Mouse (Mus musculus) layer of hippocampus, postnatal 14 days (tissue): ENCODE data around the gene Scfd2. TPM values are rescaled to one million over a fixed set of nuclear protein-coding genes. Genes with fewer than 3 reads are reported as not detected.

Experiments
- DNase-seq, 2 experiments: peaks; one replicate each; pipeline ENCODE4 v3.0.0; 2021 to 2022; ENCODE audit warnings: low spot score in 2 of 2, mixed read lengths in 1 of 2
- total RNA-seq, 2 experiments: library from RNA; stranded (reverse); gene quantifications; 2 replicates each; pipeline ENCODE4 v1.2.3; 2021

Scfd2 gene
- total RNA-seq, 2 experiments from 2014 or later: 27.1 to 29.9 TPM

DNA sequence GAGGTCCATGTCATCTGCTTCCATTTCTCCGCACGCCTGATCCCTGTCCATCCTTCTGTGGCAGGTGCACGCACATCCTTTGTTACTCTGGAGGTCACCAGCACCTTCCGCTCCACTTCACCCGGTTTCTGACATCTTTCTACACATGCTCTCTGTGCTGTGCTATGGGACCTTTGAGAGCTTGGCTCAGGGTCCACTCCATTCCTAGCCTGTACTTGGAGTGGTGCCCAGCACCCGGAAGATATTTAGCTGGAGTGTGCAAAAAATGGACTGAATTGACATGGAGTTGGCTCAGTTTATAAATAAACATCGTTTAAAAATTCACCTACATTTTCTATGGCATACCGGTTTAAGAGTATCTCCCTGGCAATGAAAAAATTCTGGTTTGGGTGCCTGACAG lies 250.1 kb downstream of the Scfd2 start:
- no peak for DNase-seq

DNA sequence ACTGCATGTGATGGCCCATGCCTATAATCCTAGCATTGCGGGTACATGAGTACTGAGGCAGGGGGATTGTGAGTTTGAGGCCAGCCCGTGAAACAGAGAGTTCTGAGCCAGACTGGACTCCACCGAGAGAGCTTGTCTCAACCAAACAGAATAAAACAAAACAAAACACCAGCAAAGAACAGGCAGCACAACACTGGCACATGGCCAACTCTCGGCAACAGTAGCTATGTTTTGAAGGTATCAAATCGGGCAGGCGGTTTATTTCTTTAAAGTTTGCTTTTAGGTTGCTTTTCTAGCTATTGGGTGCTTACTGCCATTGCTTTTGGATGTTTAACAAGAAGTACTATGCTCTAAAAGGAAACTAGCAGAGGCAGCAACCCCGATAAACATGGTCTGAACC lies 251.9 kb downstream of the Scfd2 start:
- no peak for DNase-seq

- no peak for DNase-seq
Observed at GRCm38 (mm10) chr5:74278428-74278827, 253.1 kb downstream of the Scfd2 start.

DNA sequence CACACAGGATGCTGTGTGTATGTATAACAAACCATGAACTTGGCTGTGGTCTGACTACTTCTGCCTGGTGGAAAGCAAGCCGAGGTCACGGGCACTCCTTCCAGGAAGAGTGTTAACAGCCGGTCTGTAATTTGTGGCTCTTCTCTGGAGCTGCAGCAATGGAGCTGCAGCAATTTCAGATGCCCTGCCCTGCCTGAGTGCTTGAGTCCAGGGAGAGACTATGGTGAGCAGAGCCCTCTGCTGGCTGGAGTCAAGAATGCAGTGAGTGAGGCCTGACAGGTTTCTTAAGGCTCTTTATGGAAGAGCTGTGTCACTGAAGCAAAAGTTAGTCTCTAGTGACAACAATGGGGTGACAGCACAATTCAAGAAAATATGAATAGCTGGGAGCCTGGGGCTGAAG lies 253.8 kb downstream of the Scfd2 start:
- peak; percentile 88 to 93 for DNase-seq

DNA sequence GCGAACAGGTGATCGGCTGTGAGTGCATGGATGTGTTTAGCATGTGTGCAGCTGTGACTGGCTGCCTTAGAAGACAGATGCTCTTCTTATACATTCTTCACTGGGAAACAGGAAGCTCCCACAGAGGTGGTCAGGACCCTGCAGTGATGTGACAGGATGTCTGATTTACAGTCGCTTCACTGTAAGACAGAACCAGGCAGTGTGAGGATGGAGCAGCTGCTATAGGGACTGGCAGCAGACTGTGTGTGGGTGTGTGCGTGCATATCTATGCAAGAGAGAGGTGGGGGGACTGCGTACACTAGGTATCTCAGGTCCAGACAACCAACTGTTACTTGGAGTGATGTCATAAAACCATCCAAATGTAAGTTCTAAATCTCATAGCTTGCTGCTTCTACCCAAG lies 254.3 kb downstream of the Scfd2 start:
- DNase-seq: peak; percentile 47 to 67

- no peak for DNase-seq
Observed at GRCm38 (mm10) chr5:74273313-74273712, 258.2 kb downstream of the Scfd2 start.

DNA sequence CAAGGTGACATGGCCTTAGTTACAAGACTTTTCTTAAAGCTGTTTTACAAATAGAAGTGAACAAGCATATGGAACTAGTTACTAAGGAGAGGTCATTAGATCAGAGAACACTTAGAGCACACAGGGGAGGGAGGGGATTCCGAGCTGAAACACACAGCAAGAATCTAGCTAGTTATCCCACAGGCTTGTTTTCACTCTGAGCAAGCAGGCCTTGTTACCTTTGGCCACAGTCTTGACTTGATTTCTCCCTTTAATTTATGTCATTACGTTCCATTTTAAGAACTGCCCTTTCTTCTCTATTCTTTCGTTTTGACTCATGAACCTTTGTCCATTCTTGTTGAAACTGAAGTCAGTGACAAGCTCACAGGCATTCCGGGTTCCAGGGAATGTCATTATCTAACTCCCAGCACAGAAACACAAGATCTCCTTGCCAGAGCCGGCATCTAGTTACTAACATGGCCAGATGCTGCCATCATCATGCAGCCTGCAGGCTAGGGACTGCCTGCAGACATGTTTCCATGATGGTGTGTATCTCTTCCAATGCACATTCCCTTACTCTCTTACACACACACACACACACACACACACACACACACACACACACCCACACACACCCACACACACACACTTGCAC lies 263.7 kb downstream of the Scfd2 start:
- no peak for DNase-seq

DNA sequence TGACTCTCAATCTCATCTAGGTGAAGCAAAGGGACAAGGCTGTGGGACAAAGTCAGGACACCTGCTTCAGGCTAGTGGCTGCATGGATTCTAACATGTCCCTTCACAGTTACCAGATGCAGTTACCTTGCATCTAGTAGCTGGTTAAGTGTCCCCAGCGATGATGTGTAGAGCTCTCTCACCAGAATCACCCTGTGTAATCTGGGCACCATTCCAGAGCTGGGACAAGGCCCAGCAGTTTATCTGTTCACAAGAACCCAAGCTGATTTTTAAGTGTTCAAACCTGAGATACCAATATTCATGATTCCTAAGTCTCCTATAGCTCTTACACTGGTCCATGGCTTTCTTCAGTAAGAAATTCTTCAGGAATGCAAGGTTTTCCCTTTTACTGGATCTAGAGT lies 264.4 kb downstream of the Scfd2 start:
- DNase-seq: no peak

GRCm38 (mm10) chr5:74266476-74266819 lies 265.1 kb downstream of the Scfd2 start:
- DNase-seq: no peak

DNA sequence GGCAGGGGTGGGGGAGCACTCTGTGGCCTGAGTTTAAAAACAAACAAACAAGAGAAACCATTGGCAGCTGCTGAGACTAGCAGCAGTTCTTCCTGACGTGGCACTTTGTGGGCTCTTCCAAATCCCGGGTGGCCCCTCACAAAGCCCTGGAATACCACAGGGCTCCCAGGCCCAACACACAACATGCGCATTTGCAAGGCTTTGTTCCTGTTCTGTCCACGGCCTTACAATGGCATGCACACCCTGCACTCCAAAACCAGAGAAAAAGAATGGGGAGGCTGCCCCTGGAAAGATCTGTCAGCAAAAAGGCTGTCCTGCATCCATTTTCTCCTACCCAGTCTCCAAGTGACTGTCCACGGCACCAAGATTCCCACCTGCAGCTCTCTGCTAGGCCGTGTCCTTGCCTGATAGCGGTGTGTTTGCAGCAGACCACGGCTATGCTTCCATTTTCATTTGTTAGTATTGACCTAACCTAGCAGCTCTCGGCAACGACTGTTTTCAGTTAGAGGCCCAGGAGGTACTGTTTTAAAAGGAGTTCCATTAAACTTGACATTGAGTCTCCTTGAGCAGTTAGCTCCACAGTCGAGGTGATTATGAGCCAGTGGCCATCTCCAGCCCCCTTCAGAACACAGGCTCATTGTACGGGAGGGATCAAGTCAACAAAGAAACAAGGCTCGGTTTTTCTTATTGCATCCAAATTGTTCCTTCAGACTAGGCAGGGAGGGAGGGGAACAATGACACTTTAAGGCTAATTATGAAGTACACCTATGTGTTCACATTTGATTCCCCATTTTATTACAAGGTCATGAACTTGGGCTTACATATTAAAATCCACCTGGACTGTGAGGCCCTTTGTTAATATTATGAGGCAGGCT lies 265.7 kb downstream of the Scfd2 start:
- no peak for DNase-seq

GRCm38 (mm10) chr5:74265151-74265550 lies 266.4 kb downstream of the Scfd2 start:
- no peak for DNase-seq

DNA sequence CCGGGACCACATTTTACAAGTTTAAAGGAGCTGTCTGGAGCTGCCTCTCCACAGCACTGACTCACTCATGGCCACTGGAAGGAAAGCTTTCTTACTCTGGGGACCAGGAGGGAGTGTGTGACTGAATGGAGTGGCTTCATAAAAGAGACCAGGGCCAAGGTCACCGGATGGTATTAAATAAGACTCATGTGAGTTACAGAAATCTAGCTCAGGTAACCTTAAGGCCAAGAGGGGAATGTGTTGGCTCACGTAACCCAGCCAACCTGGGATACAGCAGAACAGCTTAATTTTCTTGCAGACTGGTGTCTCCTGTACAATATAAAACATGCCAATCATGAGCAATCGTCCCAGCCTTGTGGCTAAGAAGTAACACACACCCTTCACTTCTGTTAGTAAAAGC lies 267.0 kb downstream of the Scfd2 start:
- no peak for DNase-seq

- no peak for DNase-seq
Observed at GRCm38 (mm10) chr5:74261016-74261415, 270.5 kb downstream of the Scfd2 start.

GRCm38 (mm10) chr5:74260378-74260809 lies 271.2 kb downstream of the Scfd2 start:
- DNase-seq: no peak

- DNase-seq: no peak
Observed at GRCm38 (mm10) chr5:74256705-74257104, 274.9 kb downstream of the Scfd2 start.

- no peak for DNase-seq
Observed at GRCm38 (mm10) chr5:74254996-74255395, 276.6 kb downstream of the Scfd2 start.

- no peak for DNase-seq
Observed at GRCm38 (mm10) chr5:74253724-74254328, 277.7 kb downstream of the Scfd2 start.

GRCm38 (mm10) chr5:74252672-74253286 lies 278.8 kb downstream of the Scfd2 start:
- peak in 1 of 2 experiments; percentile 77 for DNase-seq

DNA sequence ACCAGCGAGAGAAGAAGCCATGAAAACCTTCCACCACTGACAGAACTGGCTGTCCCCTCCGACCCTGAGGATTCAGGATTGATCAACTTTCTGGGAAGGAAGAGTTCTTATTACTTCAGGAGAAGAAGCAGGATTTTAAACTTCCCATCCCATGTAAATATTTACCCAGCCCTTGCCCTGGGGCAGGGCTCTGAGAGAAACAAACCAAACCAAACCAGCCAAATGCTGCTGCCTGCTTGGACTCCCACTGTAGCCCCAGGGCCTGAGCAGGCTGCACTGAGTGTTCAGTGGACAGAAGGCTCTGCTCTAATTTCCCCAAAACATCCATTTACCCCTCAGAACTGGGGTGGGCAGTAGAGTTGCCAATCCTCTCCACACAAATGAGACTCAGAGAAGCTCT lies 280.6 kb downstream of the Scfd2 start:
- DNase-seq: no peak

DNA sequence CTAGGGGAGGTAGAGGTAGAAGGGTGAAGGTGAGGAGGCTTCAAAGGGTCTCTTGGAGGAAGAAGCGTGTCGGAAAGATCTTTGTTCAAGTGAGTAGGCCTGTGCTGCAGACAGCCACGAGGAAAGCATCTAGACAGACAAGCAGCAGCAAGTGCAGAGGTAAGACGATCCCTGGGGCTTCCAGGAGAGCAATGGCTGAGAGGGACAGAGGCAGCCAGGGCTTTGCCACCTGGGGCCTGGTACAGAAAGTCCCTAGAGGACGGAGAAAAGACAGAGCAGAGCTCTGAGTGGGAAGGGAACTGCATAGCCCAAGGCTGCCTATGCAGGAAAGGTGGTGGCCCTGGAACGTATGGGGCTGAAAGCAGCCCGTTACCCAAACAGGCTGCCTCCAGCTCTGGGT lies 281.3 kb downstream of the Scfd2 start:
- no peak for DNase-seq

DNA sequence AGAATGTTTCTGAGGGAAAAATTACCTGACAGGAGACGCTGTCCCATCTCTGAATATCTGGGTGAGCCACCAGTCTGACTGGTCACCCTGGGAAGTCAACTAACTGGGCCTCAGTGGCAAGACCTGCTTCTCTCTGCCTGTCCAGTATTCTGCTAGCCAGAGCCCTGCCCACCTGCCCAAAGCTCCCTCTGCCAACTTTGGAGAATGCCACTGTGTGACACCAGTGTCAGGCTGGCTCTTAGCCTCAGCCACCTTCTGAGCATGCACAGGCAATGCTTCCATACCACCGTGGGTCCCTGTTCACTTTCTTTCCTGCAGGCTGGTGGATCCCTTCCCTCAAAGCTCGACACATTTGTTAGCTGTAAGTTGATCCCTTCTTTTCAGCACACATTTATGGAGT lies 281.8 kb downstream of the Scfd2 start:
- no peak for DNase-seq

DNA sequence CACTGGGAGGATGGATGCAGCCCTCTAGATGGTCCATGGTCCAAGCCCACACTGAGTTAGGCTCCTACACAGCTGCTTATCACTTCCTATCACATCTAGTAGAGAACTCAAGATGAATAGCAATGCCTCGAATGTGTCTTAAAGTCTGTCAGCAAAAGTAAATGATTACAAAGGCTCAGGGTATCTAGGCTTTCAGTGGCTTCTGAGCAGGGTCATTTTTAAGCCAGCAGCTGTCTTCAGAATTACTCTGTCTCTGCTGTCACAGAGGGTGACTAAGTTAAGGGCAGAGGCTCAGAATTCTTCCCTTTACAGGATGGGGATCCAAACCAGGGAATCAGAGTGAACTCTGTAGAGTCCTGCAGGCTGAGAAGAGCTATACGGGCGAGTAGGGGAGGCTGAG lies 284.6 kb downstream of the Scfd2 start:
- DNase-seq: no peak
